Mouse (Mus musculus) forebrain, embryonic 11.5 days (tissue): Measurements from ENCODE around the gene Ankzf1. TPM values are rescaled to one million over a fixed set of nuclear protein-coding genes. Genes with fewer than 3 reads are reported as not detected.

Experiments used
- ATAC-seq: fragments of 200-750 bp; cut with Nextera tagmentation; replicated peaks from 2 replicates; pipeline ENCODE4 v1.8.0; 2017; ENCODE audit warnings: moderate TSS enrichment; ENCODE audit not compliant: low FRiP score
- DNase-seq: peaks from one replicate; pipeline ENCODE4 v3.0.0-alpha.2; 2017; ENCODE audit warnings: low spot score
- H3K27ac ChIP-seq: fragments of 300-500 bp; sonication (generic); 2 replicates; pipeline ENCODE4 v1.5.1; 2014; ENCODE audit warnings: low read depth, low read length
- H3K27me3 ChIP-seq: fragments of 300-500 bp; sonication (generic); 2 replicates; pipeline ENCODE4 v1.6.1; 2014; ENCODE audit warnings: mild to moderate bottlenecking, low read length, mixed read lengths; ENCODE audit not compliant: control insufficient read depth, insufficient read depth
- H3K36me3 ChIP-seq: fragments of 300-500 bp; sonication (generic); 2 replicates; pipeline ENCODE4 v1.6.1; 2014; ENCODE audit warnings: mild to moderate bottlenecking, low read length, moderate library complexity, mixed read lengths; ENCODE audit not compliant: control insufficient read depth, insufficient read depth
- H3K4me1 ChIP-seq: fragments of 300-500 bp; sonication (generic); replicated peaks from 2 replicates; pipeline ENCODE4 v1.6.1; 2014; ENCODE audit warnings: low read length, mixed read lengths; ENCODE audit not compliant: control insufficient read depth, insufficient read depth
- H3K4me2 ChIP-seq: fragments of 300-500 bp; sonication (generic); 2 replicates; pipeline ENCODE4 v1.6.1; 2014; ENCODE audit warnings: low read depth, mild to moderate bottlenecking, low read length, moderate library complexity, mixed read lengths; ENCODE audit not compliant: severe bottlenecking
- H3K4me3 ChIP-seq: fragments of 300-500 bp; sonication (generic); 2 replicates; pipeline ENCODE4 v1.5.1; 2014; ENCODE audit warnings: low read depth, low read length
- H3K9ac ChIP-seq: fragments of 300-500 bp; sonication (generic); 2 replicates; pipeline ENCODE4 v1.6.1; 2014; ENCODE audit warnings: low read length
- H3K9me3 ChIP-seq: fragments of 300-500 bp; sonication (generic); 2 replicates; pipeline ENCODE4 v1.6.1; 2016; ENCODE audit warnings: low read length, mixed read lengths; ENCODE audit not compliant: control insufficient read depth
- WGBS: fragments of 180-500 bp; shearing (Covaris S2); extraction: QIAGEN DNeasy Blood & Tissue Kit; methylation state at CpG from one replicate; pipeline ENCODE4 v1.1.7; 2014; 5-methylcytosine and 5-hydroxymethylcytosine counted together
- polyA plus RNA-seq: library from polyadenylated mRNA; unstranded; fragments of >200 nt; fragmentation: Nextera tagmentation; extraction: Ambion mirVana; gene quantifications from 2 replicates; pipeline ENCODE4 v1.2.1, GENCODE M21; 2014

Gene Ankzf1
- polyA plus RNA-seq, 1 experiment from 2014 or later: 19.0 TPM

- ATAC-seq: no peak
- WGBS: 86% methylated on average over 4 of the region's 4 CpGs
- DNase-seq: no peak
- H3K4me2 ChIP-seq: no peak overlapping the region
- H3K9me3 ChIP-seq: no peaks in the 10 kb centered on the region
- H3K9ac ChIP-seq: no peak overlapping the region
- H3K36me3 ChIP-seq: no peaks in the 10 kb centered on the region; the same call in 1 of the 2 replicates
- H3K4me1 ChIP-seq: peaks cover 8% of the 10 kb centered on the region; the same call in 1 of the 2 replicates
- H3K27me3 ChIP-seq: no peaks in the 10 kb centered on the region
- no peak overlapping the region for H3K27ac ChIP-seq
- H3K4me3 ChIP-seq: no peak overlapping the region
Observed at GRCm38 (mm10) chr1:75181377-75181870, 10.5 kb upstream of the Ankzf1 start.

GRCm38 (mm10) chr1:75182160-75182559 lies 9.8 kb upstream of the Ankzf1 start:
- Histone ChIP-seq H3K9me3 (no peaks in the 10 kb centered on the region), H3K4me2 (no peak overlapping the region), H3K27ac (no peak overlapping the region), H3K4me3 (no peak overlapping the region), H3K36me3 (no peaks in the 10 kb centered on the region; the same call in 1 of the 2 replicates), H3K9ac (no peak overlapping the region), H3K4me1 (peaks cover 8% of the 10 kb centered on the region; the same call in 1 of the 2 replicates), H3K27me3 (no peaks in the 10 kb centered on the region)
- DNase-seq (no peak), ATAC-seq (no peak)
- WGBS: 79% methylated on average over 4 of the region's 4 CpGs

- H3K27me3 ChIP-seq: no peaks in the 10 kb centered on the region
- no peak overlapping the region for H3K9ac ChIP-seq
- no peak for ATAC-seq
- WGBS: 95% methylated on average over 11 of the region's 11 CpGs
- H3K27ac ChIP-seq: no peak overlapping the region
- H3K4me3 ChIP-seq: no peak overlapping the region
- H3K9me3 ChIP-seq: no peaks in the 10 kb centered on the region
- H3K36me3 ChIP-seq: no peaks in the 10 kb centered on the region; the same call in 1 of the 2 replicates
- H3K4me1 ChIP-seq: no peaks in the 10 kb centered on the region; the same call in 1 of the 2 replicates
- DNase-seq: peak; percentile 6
- no peak overlapping the region for H3K4me2 ChIP-seq
Observed at GRCm38 (mm10) chr1:75185495-75185894, 6.5 kb upstream of the Ankzf1 start.

- ATAC-seq: no peak
- H3K4me2 ChIP-seq: no peak overlapping the region
- H3K27me3 ChIP-seq: no peaks in the 10 kb centered on the region
- no peaks in the 10 kb centered on the region for H3K9me3 ChIP-seq
- H3K4me3 ChIP-seq: no peak overlapping the region
- H3K36me3 ChIP-seq: no peaks in the 10 kb centered on the region; the same call in 1 of the 2 replicates
- no peak overlapping the region for H3K9ac ChIP-seq
- no peak overlapping the region for H3K27ac ChIP-seq
- peaks cover 5% of the 10 kb centered on the region; the same call in 1 of the 2 replicates for H3K4me1 ChIP-seq
- DNase-seq: no peak
Observed at GRCm38 (mm10) chr1:75187126-75187525, 4.8 kb upstream of the Ankzf1 start.

GRCm38 (mm10) chr1:75187914-75188483 lies 4.0 kb upstream of the Ankzf1 start:
- no peak for ATAC-seq
- Histone ChIP-seq H3K4me3 (no peak overlapping the region), H3K9me3 (no peaks in the 10 kb centered on the region), H3K27ac (no peak overlapping the region), H3K4me1 (peaks cover 6% of the 10 kb centered on the region), H3K4me2 (no peak overlapping the region), H3K9ac (no peak overlapping the region), H3K27me3 (no peaks in the 10 kb centered on the region), H3K36me3 (no peaks in the 10 kb centered on the region; the same call in 1 of the 2 replicates)
- WGBS: 82% methylated on average over 2 of the region's 2 CpGs
- no peak for DNase-seq

GRCm38 (mm10) chr1:75190577-75190976 lies 1.4 kb upstream of the Ankzf1 start:
- ATAC-seq: no peak
- Histone ChIP-seq H3K27ac (no peak overlapping the region), H3K9me3 (no peaks in the 10 kb centered on the region), H3K9ac (no peak overlapping the region), H3K4me1 (peaks cover 8% of the 10 kb centered on the region), H3K27me3 (no peaks in the 10 kb centered on the region), H3K36me3 (no peaks in the 10 kb centered on the region; the same call in 1 of the 2 replicates), H3K4me2 (peak overlapping the region; percentile 95; the same call in 1 of the 2 replicates), H3K4me3 (no peak overlapping the region)
- 74% methylated on average over 2 of the region's 2 CpGs for WGBS
- DNase-seq: no peak

- ATAC-seq: no peak
- 43% methylated on average over 5 of the region's 5 CpGs for WGBS
- H3K27ac ChIP-seq: peak overlapping the region; percentile 18; the same call in 1 of the 2 replicates
Observed at GRCm38 (mm10) chr1:75191258-75191621, 711 bp upstream of the Ankzf1 start.

GRCm38 (mm10) chr1:75192452-75192851 lies 501 bp downstream of the Ankzf1 start:
- no peak for DNase-seq
- no peaks in the 10 kb centered on the region for H3K27me3 ChIP-seq
- H3K27ac ChIP-seq: peak overlapping the region; percentile 68
- H3K4me2 ChIP-seq: peak overlapping the region; percentile 99
- peak overlapping the region; percentile 80 for H3K9ac ChIP-seq
- H3K9me3 ChIP-seq: no peaks in the 10 kb centered on the region
- no peaks in the 10 kb centered on the region; the same call in 1 of the 2 replicates for H3K36me3 ChIP-seq
- H3K4me3 ChIP-seq: peak overlapping the region; percentile 75
- no peak for ATAC-seq
- H3K4me1 ChIP-seq: peaks cover 8% of the 10 kb centered on the region
- WGBS: under 1% methylated on average over 19 of the region's 19 CpGs

More at GRCm38 (mm10) chr1:75191258-75191621, 711 bp upstream of the Ankzf1 start:
- Histone ChIP-seq H3K9me3 (no peaks in the 10 kb centered on the region), H3K4me3 (peak overlapping the region; percentile 75), H3K36me3 (no peaks in the 10 kb centered on the region; the same call in 1 of the 2 replicates), H3K27me3 (no peaks in the 10 kb centered on the region), H3K4me2 (peak overlapping the region; percentile 95), H3K9ac (peak overlapping the region; percentile 83), H3K4me1 (peaks cover 8% of the 10 kb centered on the region)
- no peak for DNase-seq

GRCm38 (mm10) chr1:75201236-75201635 lies 9.3 kb downstream of the Ankzf1 start:
- WGBS: 89% methylated on average over 1 of the region's 1 CpGs
- H3K9me3 ChIP-seq: no peaks in the 10 kb centered on the region

More at GRCm38 (mm10) chr1:75201236-75201635, 9.3 kb downstream of the Ankzf1 start:
- Histone ChIP-seq H3K27ac (no peak overlapping the region), H3K9ac (no peak overlapping the region), H3K27me3 (no peaks in the 10 kb centered on the region), H3K4me2 (no peak overlapping the region), H3K36me3 (no peaks in the 10 kb centered on the region; the same call in 1 of the 2 replicates), H3K4me1 (no peaks in the 10 kb centered on the region), H3K4me3 (no peak overlapping the region)
- DNase-seq: no peak
- no peak for ATAC-seq
